Mouse (Mus musculus) adrenal gland, postnatal 14 days (tissue): ENCODE results near the gene Gm44. TPM values are rescaled to one million over a fixed set of nuclear protein-coding genes. Genes with fewer than 3 reads are reported as not detected.
"Not testable (repeated sequence)": the region's sequence is repeated elsewhere in the genome, so short reads cannot be mapped to it uniquely, and the experiment has no call there.

Experiments used
- DNase-seq: peaks from one replicate; pipeline ENCODE4 v3.0.0; 2021; ENCODE audit warnings: mixed read lengths
- long read RNA-seq, 2 experiments: library from polyadenylated mRNA; stranded (forward); transcript quantifications; one replicate each; pipeline ENCODE4 v2.0.0; 2021
- total RNA-seq: library from RNA; stranded (reverse); gene quantifications from 2 replicates; pipeline ENCODE4 v1.2.3, GENCODE M21; 2021

Gene Gm44
- not detected in 2 replicates for total RNA-seq
- long read RNA-seq, experiment 1 = 0 reads
- long read RNA-seq, experiment 2 = 0 reads

DNA sequence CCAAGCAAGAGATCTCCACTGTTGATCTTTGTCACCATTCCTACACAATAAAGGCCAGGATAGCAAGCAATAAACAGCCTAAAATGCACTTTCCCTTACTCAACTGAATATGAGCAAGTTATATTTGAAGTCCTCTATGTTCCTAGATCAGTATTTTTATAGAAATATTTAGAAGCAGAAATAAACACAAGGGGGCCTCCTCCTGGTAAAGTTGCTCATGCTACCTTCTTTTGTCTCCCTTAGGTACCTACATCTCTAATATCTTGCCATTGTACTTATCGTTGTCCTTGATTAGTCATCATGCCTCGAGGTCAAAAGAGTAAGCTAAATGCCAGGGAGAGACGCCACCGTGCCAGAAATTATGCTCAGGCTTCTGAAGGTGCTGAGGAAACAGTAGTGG is at the start of gene Gm44:
Gm44 (plus strand) TSS at position 301 of the 400 bp plus-strand sequence.
- no peak for DNase-seq

- no peak for DNase-seq
Measured at GRCm38 (mm10) chrX:90927989-90928388, 36.0 kb downstream of the Gm44 start.

DNA sequence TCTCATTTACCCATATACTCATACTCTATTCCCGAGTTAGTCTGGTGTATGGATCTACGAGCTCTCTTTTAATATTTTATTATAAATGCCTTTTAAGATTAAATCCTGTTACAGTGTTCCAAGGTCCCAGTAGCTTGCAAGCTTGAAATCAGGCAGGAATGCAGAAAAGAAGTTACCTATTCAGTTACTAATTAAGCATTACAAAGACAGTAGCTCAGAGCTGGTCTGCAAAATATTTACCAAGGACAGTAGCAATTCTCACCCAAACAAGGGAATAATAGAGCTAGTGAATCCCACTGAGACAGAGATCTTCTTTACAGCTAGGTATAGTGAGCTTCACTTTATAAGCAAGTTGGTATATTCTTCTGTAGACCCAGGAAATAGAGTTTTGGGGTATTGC is 46.3 kb downstream of the Gm44 start:
- DNase-seq = not testable (repeated sequence)
